In genomic region chr11:119165995-119166394, GRCm38 (mm10) we compare ENCODE assay signal across 16 mouse cellular contexts.
DNase-seq lines count a peak whose midpoint lies in the region; ATAC-seq lines count a peak whose summit lies in the region.
"Had no signal": no experiment of that assay in that cellular context is flagged by ENCODE, and none has a peak within 500 bp of the region (broad histone marks: within the 10 kb centered on the region; RNA-seq: fewer than 3 reads in every experiment).

No protein-coding gene starts in this region.

- no peak overlapping the region for H3K9ac ChIP-seq in forebrain, embryonic 15.5 days (replicated peaks)
- H3K9ac ChIP-seq: embryonic facial prominence, embryonic 15.5 days; forebrain, postnatal 0 days; neural tube, embryonic 12.5 days had no signal

- 88% methylated on average over 10 of the region's 10 CpGs for WGBS in forebrain, embryonic 15.5 days

- no peaks in the 10 kb centered on the region for H3K36me3 ChIP-seq in forebrain, embryonic 15.5 days
- H3K36me3 ChIP-seq: embryonic facial prominence, embryonic 15.5 days; neural tube, embryonic 12.5 days had no signal

- no peak for ATAC-seq in forebrain, embryonic 15.5 days (replicated peaks)
- ATAC-seq: forebrain, postnatal 0 days; Patski had no signal

- no peak overlapping the region for H3K4me3 ChIP-seq in forebrain, embryonic 15.5 days
- H3K4me3 ChIP-seq: embryonic facial prominence, embryonic 15.5 days; heart, adult 2 months; hindbrain, embryonic 10.5 days; neural tube, embryonic 12.5 days had no signal

- H3K4me2 ChIP-seq in forebrain, embryonic 15.5 days (replicated peaks) = no peak overlapping the region
- H3K4me2 ChIP-seq: embryonic facial prominence, embryonic 15.5 days; neural tube, embryonic 12.5 days had no signal

- no peaks in the 10 kb centered on the region for H3K9me3 ChIP-seq in forebrain, embryonic 15.5 days
- H3K9me3 ChIP-seq: embryonic facial prominence, embryonic 15.5 days; hindbrain, embryonic 10.5 days; neural tube, embryonic 12.5 days had no signal

- peaks cover 11% of the 10 kb centered on the region for H3K4me1 ChIP-seq in forebrain, embryonic 15.5 days

- H3K27me3 ChIP-seq in forebrain, embryonic 15.5 days = no peaks in the 10 kb centered on the region
- H3K27me3 ChIP-seq: embryonic facial prominence, embryonic 15.5 days; neural tube, embryonic 12.5 days; Patski had no signal

- intact Hi-C loops in left cerebral cortex, postnatal 14 days (cut with DNase I) = no loop called here

- peak; percentile 93 for DNase-seq in 416B (ENCODE audit: low read depth)
- DNase-seq in CD8-positive naive resting alpha-beta T cell, adult 2 months (ENCODE audit: low read depth in 2 of 2, low spot score in 2 of 2) = peak; percentile 83 to 85
- DNase-seq in lung, postnatal 36 days = peak; percentile 42
- DNase-seq in spleen, postnatal 36 days (ENCODE audit: low spot score in 2 of 2) = peak; percentile 74
- DNase-seq in left cerebral cortex, postnatal 14 days (ENCODE audit: low spot score in 2 of 2) = no peak
- DNase-seq in kidney, postnatal 36 days = no peak
- no peak for DNase-seq in heart, adult 18-20 months
- DNase-seq: adrenal gland, postnatal 25 days; cerebellum, adult 8-10 months; forebrain, postnatal 0 days; heart, adult 2 months had no signal

- H3K27ac ChIP-seq in forebrain, embryonic 15.5 days (replicated peaks) = no peak overlapping the region
- H3K27ac ChIP-seq: embryonic facial prominence, embryonic 15.5 days; heart, adult 2 months; hindbrain, embryonic 10.5 days; neural tube, embryonic 12.5 days had no signal

Comparison
In these comparisons a context has a peak if more than half of its experiments do, and no peak if none do; other contexts are left out.
1. DNase-seq: peak in 416B (single experiment), CD8-positive naive resting alpha-beta T cell, adult 2 months (2 of 2), lung, postnatal 36 days (single experiment) and spleen, postnatal 36 days (2 of 2); none in left cerebral cortex, postnatal 14 days (0 of 2), kidney, postnatal 36 days (0 of 2) and heart, adult 18-20 months (0 of 2).